Mouse (Mus musculus) kidney, postnatal 0 days (tissue): ENCODE measurements around the gene Ccl25. TPM values are rescaled to one million over a fixed set of nuclear protein-coding genes. Genes with fewer than 3 reads are reported as not detected.
A peak's percentile ranks its signal among the peaks of the same experiment; 100 is the strongest.

Source experiments
- ATAC-seq: fragments of 200-750 bp; cut with Nextera tagmentation; replicated peaks from 2 replicates; pipeline ENCODE4 v1.8.0; 2017; ENCODE audit warnings: low read depth, moderate number of reproducible peaks, moderate TSS enrichment, moderate library complexity; ENCODE audit not compliant: low FRiP score
- DNase-seq: peaks from one replicate; pipeline ENCODE4 v3.0.0-alpha.2; 2016; ENCODE audit warnings: low spot score
- H3K27ac ChIP-seq: fragments of 300-500 bp; sonication (generic); 2 replicates; pipeline ENCODE4 v1.5.1; 2014; ENCODE audit warnings: mild to moderate bottlenecking
- H3K27me3 ChIP-seq: fragments of 300-500 bp; sonication (generic); 2 replicates; pipeline ENCODE4 v1.6.1; 2014; ENCODE audit warnings: low read length, mixed read lengths; ENCODE audit not compliant: insufficient read depth
- H3K36me3 ChIP-seq: fragments of 300-500 bp; sonication (generic); 2 replicates; pipeline ENCODE4 v1.6.1; 2014; ENCODE audit warnings: low read length, mixed read lengths; ENCODE audit not compliant: insufficient read depth
- H3K4me1 ChIP-seq: fragments of 300-500 bp; sonication (generic); replicated peaks from 2 replicates; pipeline ENCODE4 v1.6.1; 2014; ENCODE audit warnings: antibody characterized with exemption, low read length, mixed read lengths; ENCODE audit not compliant: insufficient read depth
- H3K4me2 ChIP-seq: fragments of 300-500 bp; sonication (generic); 2 replicates; pipeline ENCODE4 v1.6.1; 2014; ENCODE audit warnings: mild to moderate bottlenecking, low read length, moderate library complexity, mixed read lengths
- H3K4me3 ChIP-seq: fragments of 300-500 bp; sonication (generic); replicated peaks from 2 replicates; pipeline ENCODE4 v1.5.1; 2014; ENCODE audit warnings: low read depth, low read length
- H3K9ac ChIP-seq: fragments of 300-500 bp; sonication (generic); 2 replicates; pipeline ENCODE4 v1.6.1; 2014; ENCODE audit warnings: low read depth, low read length
- H3K9me3 ChIP-seq: fragments of 300-500 bp; sonication (generic); replicated peaks from 2 replicates; pipeline ENCODE4 v1.6.1; 2016; ENCODE audit warnings: low read length, inconsistent platforms, mixed read lengths
- CTCF ChIP-seq: IDR thresholded peaks from 2 replicates; pipeline ENCODE4 v1.5.1; 2016; ENCODE audit warnings: antibody characterized with exemption, low read depth, mild to moderate bottlenecking, moderate library complexity
- WGBS: fragments of 180-500 bp; shearing (Covaris S2); extraction: QIAGEN DNeasy Blood & Tissue Kit; methylation state at CpG from one replicate; pipeline ENCODE4 v1.1.7; 2014; 5-methylcytosine and 5-hydroxymethylcytosine counted together
- polyA plus RNA-seq: library from polyadenylated mRNA; unstranded; fragments of >200 nt; fragmentation: Nextera tagmentation; extraction: Ambion mirVana; gene quantifications from 2 replicates; pipeline ENCODE4 v1.2.1, GENCODE M21; 2015

Gene Ccl25
- polyA plus RNA-seq, 1 experiment from 2014 or later, result 10.0 TPM

DNA sequence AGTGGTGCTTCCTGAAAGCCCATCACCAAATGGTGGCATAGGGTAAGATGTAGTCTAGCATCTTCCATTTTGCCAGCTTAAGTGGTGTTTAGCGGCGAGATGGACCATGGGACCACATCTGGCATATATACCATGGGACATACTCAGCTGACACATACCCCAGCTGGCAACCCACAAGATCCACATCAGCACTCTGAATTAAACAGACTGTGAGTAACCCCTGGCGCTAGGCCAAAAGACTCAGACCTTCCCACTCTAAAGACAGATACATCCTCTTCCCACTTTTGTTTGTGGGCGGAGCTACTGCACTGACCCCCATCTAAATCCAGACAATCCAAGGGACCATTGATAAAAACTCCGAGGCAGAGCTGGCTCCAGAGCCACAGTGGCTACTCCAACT lies 4.0 kb downstream of the Ccl25 start:
- Histone ChIP-seq H3K27ac (no peak overlapping the region), H3K4me2 (no peak overlapping the region), H3K9me3 (no peaks in the 10 kb centered on the region), H3K4me1 (peaks cover 7% of the 10 kb centered on the region; the same call in 1 of the 2 replicates), H3K36me3 (peaks cover 23% of the 10 kb centered on the region), H3K4me3 (no peak overlapping the region), H3K9ac (no peak overlapping the region), H3K27me3 (no peaks in the 10 kb centered on the region)
- no peak for ATAC-seq
- TF ChIP-seq CTCF, result no peak
- no peak for DNase-seq
- 92% methylated on average over 5 of the region's 5 CpGs for WGBS

DNA sequence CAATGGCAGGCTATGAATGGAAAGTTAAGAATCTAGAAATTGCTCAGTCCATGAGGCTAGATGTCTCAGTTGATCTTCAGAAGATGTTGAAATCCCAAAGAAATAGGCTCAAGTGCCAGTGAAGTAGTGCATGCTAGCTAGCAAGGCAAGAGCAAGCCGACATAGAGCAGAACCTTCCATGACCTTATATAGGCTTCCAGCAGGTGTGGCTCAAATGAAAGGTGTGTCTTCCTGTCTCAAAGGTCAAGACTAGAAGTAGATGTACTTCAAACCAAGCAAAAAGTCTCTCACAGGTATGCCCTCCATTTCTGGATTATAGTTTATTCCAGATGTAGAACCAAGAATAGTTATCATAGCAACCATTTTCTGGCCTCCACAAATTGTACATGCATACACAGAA lies 9.0 kb downstream of the Ccl25 start:
- no peak for DNase-seq
- Histone ChIP-seq H3K27me3 (no peaks in the 10 kb centered on the region), H3K27ac (no peak overlapping the region), H3K36me3 (peaks cover 47% of the 10 kb centered on the region), H3K4me1 (no peaks in the 10 kb centered on the region), H3K4me3 (no peak overlapping the region), H3K9ac (no peak overlapping the region), H3K9me3 (no peaks in the 10 kb centered on the region), H3K4me2 (no peak overlapping the region)
- no peak for TF ChIP-seq CTCF
- ATAC-seq, result no peak
- 100% methylated on average over 1 of the region's 1 CpGs for WGBS

DNA sequence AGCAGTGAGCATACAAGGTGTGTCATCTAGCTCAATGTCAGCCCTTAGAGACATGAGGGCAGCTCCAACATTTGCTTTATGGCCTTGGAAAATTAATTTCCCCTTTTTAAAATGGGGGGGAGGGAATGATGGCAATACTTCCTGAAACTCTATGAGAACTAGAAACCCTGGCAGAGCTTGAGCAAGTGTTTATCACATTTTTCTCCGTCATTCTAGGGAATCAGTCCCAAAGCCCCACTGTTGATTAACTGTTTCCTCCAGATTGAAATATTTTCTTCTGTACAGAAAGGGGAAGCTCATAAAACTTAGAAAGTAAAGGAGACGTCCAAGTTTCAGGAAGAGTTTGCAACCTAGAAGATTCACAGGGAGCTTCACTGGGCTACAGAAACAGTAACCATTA lies 10.7 kb downstream of the Ccl25 start:
- no peak for ATAC-seq
- 63% methylated on average over 2 of the region's 2 CpGs for WGBS

DNA sequence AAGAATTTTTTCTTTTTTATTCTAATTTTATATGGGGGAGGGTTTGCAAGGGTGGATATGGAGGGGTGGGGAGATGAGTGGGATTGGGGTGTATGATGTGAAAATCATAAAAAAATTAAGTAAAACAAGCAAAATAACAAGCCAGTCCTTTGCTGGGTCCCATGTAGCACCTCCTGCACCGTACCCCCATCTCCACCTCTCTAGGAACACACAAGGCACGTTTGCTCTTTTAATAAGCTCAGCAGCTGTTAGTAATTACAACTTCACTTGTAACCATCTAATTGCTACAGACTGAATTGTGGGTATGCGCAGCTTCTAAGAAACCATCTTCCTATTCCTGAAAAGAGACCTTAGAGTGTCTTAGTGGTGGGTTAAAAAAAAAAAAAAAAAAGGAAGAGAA lies 15.2 kb downstream of the Ccl25 start:
- WGBS, result 87% methylated on average over 3 of the region's 3 CpGs
- Histone ChIP-seq H3K27me3 (no peaks in the 10 kb centered on the region), H3K36me3 (peaks cover 31% of the 10 kb centered on the region; the same call in 1 of the 2 replicates), H3K9me3 (no peaks in the 10 kb centered on the region), H3K4me2 (no peak overlapping the region), H3K4me1 (no peaks in the 10 kb centered on the region), H3K27ac (no peak overlapping the region), H3K9ac (no peak overlapping the region), H3K4me3 (no peak overlapping the region)
- ATAC-seq, result no peak
- no peak for TF ChIP-seq CTCF
- no peak for DNase-seq

More for the DNA sequence above, 10.7 kb downstream of the Ccl25 start:
- H3K9me3 ChIP-seq, result no peaks in the 10 kb centered on the region
- peaks cover 51% of the 10 kb centered on the region for H3K36me3 ChIP-seq
- no peak overlapping the region for H3K4me3 ChIP-seq
- no peaks in the 10 kb centered on the region for H3K4me1 ChIP-seq
- H3K27me3 ChIP-seq, result no peaks in the 10 kb centered on the region
- no peak overlapping the region for H3K4me2 ChIP-seq
- H3K9ac ChIP-seq, result no peak overlapping the region
- TF ChIP-seq CTCF, result no peak
- no peak for DNase-seq
- no peak overlapping the region for H3K27ac ChIP-seq

DNA sequence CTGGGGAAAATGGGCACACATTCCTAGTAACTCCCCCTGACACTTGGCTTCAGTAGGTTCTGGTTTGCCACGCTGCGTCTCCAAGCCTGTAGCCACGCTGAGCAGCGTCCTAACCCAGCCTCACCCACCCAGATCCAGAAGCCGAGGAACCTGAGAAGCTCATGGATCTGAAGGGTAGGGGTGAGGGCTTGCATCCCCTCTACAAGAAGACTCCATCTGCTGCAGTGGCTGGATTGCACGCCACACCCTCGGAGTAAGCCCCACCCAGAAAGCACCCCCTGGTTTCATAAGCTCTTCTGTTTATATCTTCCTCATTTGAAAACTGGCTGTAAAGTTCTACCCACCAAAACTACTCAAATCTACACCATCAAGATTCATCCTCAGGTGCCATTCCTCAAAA lies 22.7 kb downstream of the Ccl25 start:
- no peak overlapping the region for H3K27ac ChIP-seq
- H3K27me3 ChIP-seq, result no peaks in the 10 kb centered on the region
- H3K36me3 ChIP-seq, result no peaks in the 10 kb centered on the region
- H3K9ac ChIP-seq, result no peak overlapping the region
- H3K9me3 ChIP-seq, result no peaks in the 10 kb centered on the region
- H3K4me2 ChIP-seq, result peak overlapping the region; percentile 29
- DNase-seq (no peak), ATAC-seq (no peak)
- no peaks in the 10 kb centered on the region for H3K4me1 ChIP-seq
- TF ChIP-seq CTCF, result no peak
- 48% methylated on average over 7 of the region's 7 CpGs for WGBS
- no peak overlapping the region for H3K4me3 ChIP-seq

DNA sequence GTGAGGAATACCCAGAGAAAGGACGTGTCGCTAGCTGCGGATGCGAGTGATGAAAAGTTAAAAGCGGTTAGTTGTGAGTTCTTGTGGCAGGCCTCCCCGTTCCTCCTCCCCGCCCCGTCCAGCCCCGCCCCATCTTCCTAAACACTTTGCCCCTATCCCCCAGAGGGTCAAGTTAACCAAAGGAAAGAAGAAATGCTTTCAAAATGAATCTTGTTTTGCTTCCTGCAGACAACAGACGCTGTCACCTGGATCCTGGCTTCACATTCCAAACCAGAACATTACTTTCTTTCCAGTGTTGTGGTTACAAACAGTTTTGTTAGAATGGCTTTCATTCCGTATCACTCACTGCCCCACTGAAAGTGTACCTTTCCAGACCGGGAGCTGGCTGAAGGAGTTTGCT lies 23.3 kb downstream of the Ccl25 start:
- no peak overlapping the region for H3K27ac ChIP-seq
- H3K4me3 ChIP-seq, result no peak overlapping the region
- no peaks in the 10 kb centered on the region for H3K9me3 ChIP-seq
- ATAC-seq, result no peak
- H3K9ac ChIP-seq, result no peak overlapping the region
- no peaks in the 10 kb centered on the region for H3K36me3 ChIP-seq
- no peak for DNase-seq
- H3K27me3 ChIP-seq, result no peaks in the 10 kb centered on the region
- 24% methylated on average over 11 of the region's 12 CpGs for WGBS
- peak overlapping the region; percentile 29 for H3K4me2 ChIP-seq
- no peak for TF ChIP-seq CTCF
- no peaks in the 10 kb centered on the region for H3K4me1 ChIP-seq

DNA sequence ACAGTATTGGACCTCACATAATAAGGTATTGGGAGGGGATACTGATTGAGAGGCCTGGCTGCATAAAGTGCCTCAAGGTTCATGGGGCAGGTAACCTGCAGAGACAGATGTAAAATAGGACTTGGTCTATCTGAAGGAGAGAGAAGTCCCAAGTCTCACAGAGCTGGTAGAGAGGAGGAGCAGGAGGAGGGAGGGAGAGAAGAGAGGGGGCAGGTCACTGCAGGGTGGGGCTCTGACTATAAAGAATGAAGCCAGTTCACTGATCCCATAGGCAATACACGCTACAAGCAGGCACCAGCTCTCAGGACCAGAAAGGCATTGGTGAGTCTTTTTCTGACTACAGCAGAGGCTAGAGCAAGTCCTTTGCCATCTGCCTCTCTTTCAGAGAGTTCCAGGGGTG lies 24.3 kb downstream of the Ccl25 start:
- DNase-seq, result no peak

More for the DNA sequence above, 24.3 kb downstream of the Ccl25 start:
- ATAC-seq, result no peak
- TF ChIP-seq CTCF, result no peak
- no peaks in the 10 kb centered on the region for H3K27me3 ChIP-seq
- H3K4me3 ChIP-seq, result no peak overlapping the region
- 73% methylated on average over 1 of the region's 1 CpGs for WGBS
- H3K27ac ChIP-seq, result no peak overlapping the region
- no peaks in the 10 kb centered on the region for H3K36me3 ChIP-seq
- no peaks in the 10 kb centered on the region for H3K4me1 ChIP-seq
- H3K9ac ChIP-seq, result no peak overlapping the region
- H3K4me2 ChIP-seq, result no peak overlapping the region
- no peaks in the 10 kb centered on the region for H3K9me3 ChIP-seq
